Mouse (Mus musculus): Measurements from ENCODE around the gene Rab19. TPM values are rescaled to one million over a fixed set of nuclear protein-coding genes. Genes with fewer than 3 reads are reported as not detected.
A peak's percentile ranks its signal among the peaks of the same experiment; 100 is the strongest.
"Not testable (repeated sequence)": the region's sequence is repeated elsewhere in the genome, so short reads cannot be mapped to it uniquely, and the experiment has no call there.

Gene Rab19
- polyA plus RNA-seq, 1 experiment from 2014 or later: 6.1 TPM

- Histone ChIP-seq H3K4me2 (replicated peaks) (no peak overlapping the region), H3K27me3 (replicated peaks) (no peaks in the 10 kb centered on the region), H3K4me1 (replicated peaks) (no peaks in the 10 kb centered on the region), H3K9me3 (no peaks in the 10 kb centered on the region), H3K36me3 (0 out of 2 replicates have a peak, but pooled peaks cover 3% of the 10 kb centered on the region), H3K4me3 (replicated peaks) (no peak overlapping the region), H3K27ac (no peak overlapping the region), H3K9ac (no peak overlapping the region)
- WGBS: 90% methylated on average over 2 of the region's 2 CpGs
- ATAC-seq: no peak
Measured at GRCm38 (mm10) chr6:39362684-39363083, 18.3 kb upstream of the Rab19 start.

DNA sequence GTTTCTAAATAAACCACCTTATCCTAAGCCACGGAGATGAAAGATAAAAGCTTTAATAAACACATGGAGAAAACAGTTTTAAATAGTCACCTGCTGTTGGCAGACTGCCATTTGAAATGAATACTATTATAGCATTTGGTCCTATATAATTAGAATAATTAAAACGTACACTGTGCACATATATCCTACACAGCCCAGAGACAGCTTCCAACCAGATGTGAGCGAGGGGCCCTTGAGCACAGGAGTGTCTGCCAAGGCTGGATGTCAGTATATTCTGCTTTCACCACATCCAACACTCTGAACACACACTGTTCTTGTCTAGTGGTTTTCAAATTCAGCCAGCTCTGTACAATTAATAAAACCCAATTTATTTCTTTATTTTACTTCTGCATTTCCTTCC, 11.3 kb upstream of the Rab19 start:
- Histone ChIP-seq H3K4me2 (replicated peaks) (no peak overlapping the region), H3K4me1 (replicated peaks) (peaks cover 6% of the 10 kb centered on the region; the same call in 1 of the 2 replicates), H3K9me3 (no peaks in the 10 kb centered on the region; the same call in 1 of the 2 replicates), H3K27me3 (replicated peaks) (no peaks in the 10 kb centered on the region), H3K27ac (no peak overlapping the region), H3K4me3 (replicated peaks) (no peak overlapping the region), H3K9ac (no peak overlapping the region), H3K36me3 (0 out of 2 replicates have a peak, but pooled peaks cover 6% of the 10 kb centered on the region)
- ATAC-seq: no peak
- WGBS: 70% methylated on average over 3 of the region's 3 CpGs

GRCm38 (mm10) chr6:39372042-39372441, 8.9 kb upstream of the Rab19 start:
- no peak for ATAC-seq
- Histone ChIP-seq H3K27ac (no peak overlapping the region), H3K9me3 (no peaks in the 10 kb centered on the region; the same call in 1 of the 2 replicates)

GRCm38 (mm10) chr6:39372727-39373126, 8.2 kb upstream of the Rab19 start:
- no peak overlapping the region for H3K9ac ChIP-seq
- H3K27ac ChIP-seq: no peak overlapping the region; the same call in 1 of the 2 replicates
- ATAC-seq: no peak
- no peaks in the 10 kb centered on the region; the same call in 1 of the 2 replicates for H3K9me3 ChIP-seq
- H3K36me3 ChIP-seq: 0 out of 2 replicates have a peak, but pooled peaks cover 3% of the 10 kb centered on the region
- H3K27me3 ChIP-seq (replicated peaks): no peaks in the 10 kb centered on the region
- H3K4me3 ChIP-seq (replicated peaks): no peak overlapping the region
- H3K4me1 ChIP-seq (replicated peaks): peaks cover 12% of the 10 kb centered on the region
- WGBS: 32% methylated on average over 7 of the region's 7 CpGs
- no peak overlapping the region for H3K4me2 ChIP-seq (replicated peaks)

More at GRCm38 (mm10) chr6:39372042-39372441, 8.9 kb upstream of the Rab19 start:
- Histone ChIP-seq H3K4me2 (replicated peaks) (no peak overlapping the region), H3K36me3 (0 out of 2 replicates have a peak, but pooled peaks cover 3% of the 10 kb centered on the region), H3K9ac (no peak overlapping the region), H3K27me3 (replicated peaks) (no peaks in the 10 kb centered on the region), H3K4me1 (replicated peaks) (peaks cover 12% of the 10 kb centered on the region), H3K4me3 (replicated peaks) (no peak overlapping the region)

- H3K27ac ChIP-seq: no peak overlapping the region
- H3K4me2 ChIP-seq (replicated peaks): no peak overlapping the region
- H3K9ac ChIP-seq: no peak overlapping the region
- H3K36me3 ChIP-seq: 0 out of 2 replicates have a peak, but pooled peaks cover 3% of the 10 kb centered on the region
- ATAC-seq: 0 out of 2 replicates have a peak, but pooled peaks have one; percentile 18
- 29% methylated on average over 4 of the region's 4 CpGs for WGBS
- H3K9me3 ChIP-seq: no peaks in the 10 kb centered on the region; the same call in 1 of the 2 replicates
- peaks cover 12% of the 10 kb centered on the region for H3K4me1 ChIP-seq (replicated peaks)
- no peaks in the 10 kb centered on the region for H3K27me3 ChIP-seq (replicated peaks)
- no peak overlapping the region for H3K4me3 ChIP-seq (replicated peaks)
Measured at GRCm38 (mm10) chr6:39373301-39373955, 7.5 kb upstream of the Rab19 start.

DNA sequence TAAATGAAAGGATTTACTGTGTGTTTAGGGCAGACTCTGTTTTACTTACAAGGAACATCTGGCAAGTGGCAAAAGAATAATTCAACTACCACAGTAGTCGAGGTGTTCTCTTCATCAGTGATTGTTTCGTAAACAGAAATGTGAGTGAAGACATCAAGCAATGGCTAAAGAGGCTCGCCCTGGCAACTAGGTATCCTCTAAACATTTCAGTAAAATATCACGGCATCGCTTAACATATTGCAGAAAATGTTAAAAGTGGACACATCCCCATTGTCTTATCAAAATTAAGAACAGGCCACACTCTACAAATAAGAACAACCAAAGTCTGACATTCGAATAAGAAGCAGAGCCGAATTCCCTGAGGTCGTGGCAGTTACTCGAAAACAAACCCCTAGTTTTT, 4.2 kb upstream of the Rab19 start:
- WGBS: 11% methylated on average over 9 of the region's 9 CpGs
- H3K36me3 ChIP-seq: 0 out of 2 replicates have a peak, but pooled peaks cover 3% of the 10 kb centered on the region
- H3K27me3 ChIP-seq (replicated peaks): no peaks in the 10 kb centered on the region
- H3K4me2 ChIP-seq (replicated peaks): peak overlapping the region; percentile 77
- H3K4me1 ChIP-seq (replicated peaks): peaks cover 12% of the 10 kb centered on the region
- peak overlapping the region; percentile 82 for H3K9ac ChIP-seq
- no peaks in the 10 kb centered on the region; the same call in 1 of the 2 replicates for H3K9me3 ChIP-seq
- peak overlapping the region; percentile 87 for H3K4me3 ChIP-seq (replicated peaks)
- no peak overlapping the region for H3K27ac ChIP-seq
- ATAC-seq: no peak

GRCm38 (mm10) chr6:39377311-39377827, 3.6 kb upstream of the Rab19 start, which contains the start of gene Slc37a3:
Gene Slc37a3, minus strand, starts transcription at chr6:39377675.
- Histone ChIP-seq H3K4me2 (replicated peaks) (peak within 1 kb of the TSS; percentile 77), H3K27me3 (replicated peaks) (no peaks in the 10 kb centered on the region), H3K4me1 (replicated peaks) (peaks cover 11% of the 10 kb centered on the region), H3K9ac (peak within 1 kb of the TSS; percentile 82), H3K36me3 (0 out of 2 replicates have a peak, but pooled peaks cover 3% of the 10 kb centered on the region), H3K9me3 (no peaks in the 10 kb centered on the region; the same call in 1 of the 2 replicates), H3K27ac (no peak within 1 kb of the TSS), H3K4me3 (replicated peaks) (peak within 1 kb of the TSS; percentile 87)
- under 1% methylated on average over 43 of the region's 43 CpGs for WGBS
- peak; percentile 92 for ATAC-seq

- 78% methylated on average over 12 of the region's 13 CpGs for whole genome bisulfite sequencing
- not testable (repeated sequence) for H3K4me1 ChIP-seq (replicated peaks); H3K4me3 ChIP-seq (replicated peaks); H3K36me3 ChIP-seq; H3K27me3 ChIP-seq (replicated peaks); H3K27ac ChIP-seq; H3K9me3 ChIP-seq; ATAC-seq; H3K9ac ChIP-seq; H3K4me2 ChIP-seq (replicated peaks)
Measured at GRCm38 (mm10) chr6:39378161-39378835, 2.7 kb upstream of the Rab19 start.

- WGBS: 56% methylated on average over 4 of the region's 4 CpGs
- Histone ChIP-seq H3K4me2 (replicated peaks) (no peak overlapping the region), H3K4me3 (replicated peaks) (no peak overlapping the region), H3K27ac (no peak overlapping the region), H3K9ac (no peak overlapping the region), H3K4me1 (replicated peaks) (peaks cover 6% of the 10 kb centered on the region; the same call in 1 of the 2 replicates), H3K36me3 (no peaks in the 10 kb centered on the region), H3K9me3 (no peaks in the 10 kb centered on the region), H3K27me3 (replicated peaks) (no peaks in the 10 kb centered on the region)
- no peak for ATAC-seq
Measured at GRCm38 (mm10) chr6:39379224-39379623, 1.8 kb upstream of the Rab19 start.

- no peaks in the 10 kb centered on the region for H3K36me3 ChIP-seq
- no peak for ATAC-seq
- H3K27ac ChIP-seq: no peak overlapping the region
- H3K4me1 ChIP-seq (replicated peaks): peaks cover 6% of the 10 kb centered on the region; the same call in 1 of the 2 replicates
- H3K4me3 ChIP-seq (replicated peaks): no peak overlapping the region
- H3K9ac ChIP-seq: no peak overlapping the region
- no peak overlapping the region for H3K4me2 ChIP-seq (replicated peaks)
- H3K27me3 ChIP-seq (replicated peaks): no peaks in the 10 kb centered on the region
- WGBS: 77% methylated on average over 8 of the region's 8 CpGs
- H3K9me3 ChIP-seq: no peaks in the 10 kb centered on the region
Measured at GRCm38 (mm10) chr6:39379749-39380148, 1.2 kb upstream of the Rab19 start.

- Histone ChIP-seq H3K36me3 (no peaks in the 10 kb centered on the region), H3K27me3 (replicated peaks) (no peaks in the 10 kb centered on the region), H3K4me2 (replicated peaks) (no peak overlapping the region), H3K27ac (no peak overlapping the region), H3K4me3 (replicated peaks) (no peak overlapping the region), H3K9me3 (no peaks in the 10 kb centered on the region), H3K4me1 (replicated peaks) (peaks cover 6% of the 10 kb centered on the region; the same call in 1 of the 2 replicates), H3K9ac (no peak overlapping the region)
- WGBS: 85% methylated on average over 3 of the region's 3 CpGs
- no peak for ATAC-seq
Measured at GRCm38 (mm10) chr6:39380276-39380675, 699 bp upstream of the Rab19 start.

DNA sequence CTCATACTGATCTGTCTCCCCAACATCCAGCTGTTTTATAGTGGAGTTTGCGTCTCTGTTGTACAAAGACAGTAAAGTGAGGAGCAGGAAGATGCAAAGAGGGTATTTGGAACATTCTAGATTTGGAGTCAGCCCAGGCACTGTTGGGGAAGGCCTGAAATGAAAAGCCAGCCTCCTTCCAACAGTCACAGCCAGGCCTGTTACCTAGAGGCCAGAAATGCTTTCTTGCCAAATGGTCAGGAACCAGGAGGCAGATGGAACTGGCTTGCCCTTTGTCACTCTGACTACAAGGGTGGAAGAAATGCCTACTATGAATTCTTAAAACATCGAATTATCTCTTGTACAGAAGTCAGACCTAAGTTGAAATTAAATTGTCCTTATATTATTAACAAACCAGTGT, 9.0 kb downstream of the Rab19 start:
- WGBS: 96% methylated on average over 2 of the region's 2 CpGs
- H3K36me3 ChIP-seq: no peaks in the 10 kb centered on the region
- no peak for ATAC-seq
- no peak overlapping the region for H3K4me2 ChIP-seq (replicated peaks)
- H3K4me3 ChIP-seq (replicated peaks): no peak overlapping the region
- no peaks in the 10 kb centered on the region for H3K9me3 ChIP-seq
- H3K27ac ChIP-seq: no peak overlapping the region
- H3K4me1 ChIP-seq (replicated peaks): no peaks in the 10 kb centered on the region
- no peaks in the 10 kb centered on the region for H3K27me3 ChIP-seq (replicated peaks)
- no peak overlapping the region for H3K9ac ChIP-seq

All from intestine, embryonic 15.5 days (tissue).